Comparison of ENCODE assay signal across 33 mouse cellular contexts in the genomic region with DNA sequence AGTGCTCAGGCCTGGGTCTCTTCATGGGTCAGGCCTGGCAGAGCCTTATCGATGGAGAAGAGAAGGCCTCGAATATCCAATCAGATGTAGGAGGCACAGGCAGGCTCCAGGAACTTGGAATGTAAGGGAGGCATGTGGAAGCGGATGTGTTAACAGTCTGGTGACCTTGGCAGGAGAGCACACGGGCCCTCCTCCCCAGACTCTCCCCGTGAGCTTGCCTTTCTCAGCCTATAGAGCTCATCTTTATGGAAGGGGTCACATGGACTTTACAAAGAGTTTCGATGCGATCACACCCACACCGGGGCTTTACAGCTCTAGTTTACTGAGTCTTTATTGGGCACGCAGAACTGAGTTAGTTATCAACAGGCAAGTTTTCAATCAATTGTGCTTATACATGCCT. TPM values are rescaled to one million over a fixed set of nuclear protein-coding genes. Genes with fewer than 3 reads are reported as not detected.
DNase-seq lines count a peak whose midpoint lies in the region; ATAC-seq and TF ChIP-seq lines count a peak whose summit lies in the region.
"Had no signal": no experiment of that assay in that cellular context is flagged by ENCODE, and none has a peak within 500 bp of the region (broad histone marks: within the 10 kb centered on the region; RNA-seq: fewer than 3 reads in every experiment).

No protein-coding gene starts in this region.

- peaks cover 19 to 26% of the 10 kb centered on the region in 2 experiments for H3K4me1 ChIP-seq in heart, embryonic 14.5 days (ENCODE audit: control insufficient read depth in 2 of 2, insufficient read depth in 2 of 2, low read length in 2 of 2)
- H3K4me1 ChIP-seq in lung, postnatal 0 days (ENCODE audit: insufficient read depth, low read depth, low read length), result no peaks in the 10 kb centered on the region
- H3K4me1 ChIP-seq in lung, adult 2 months (ENCODE audit: control insufficient read depth, insufficient read depth, low read length), result peaks cover 7% of the 10 kb centered on the region
- H3K4me1 ChIP-seq in intestine, postnatal 0 days (replicated peaks; ENCODE audit: control insufficient read depth, insufficient read depth, low read length), result 0 out of 2 replicates have a peak, but pooled peaks cover 2% of the 10 kb centered on the region

- TF ChIP-seq CTCF in lung, postnatal 0 days (IDR thresholded peaks at IDR 0.05), result no peak
- no peak for TF ChIP-seq CTCF in lung, adult 2 months (IDR thresholded peaks at IDR 0.05; ENCODE audit: insufficient read depth, low read length)
- no peak for TF ChIP-seq CTCF in intestine, postnatal 0 days (IDR thresholded peaks at IDR 0.05; ENCODE audit: low read depth)

- no peaks in the 10 kb centered on the region for H3K27me3 ChIP-seq in heart, embryonic 14.5 days (ENCODE audit: control insufficient read depth, insufficient read depth, low read length)
- H3K27me3 ChIP-seq in lung, postnatal 0 days (replicated peaks; ENCODE audit: insufficient read depth, low read length), result no peaks in the 10 kb centered on the region
- H3K27me3 ChIP-seq in intestine, postnatal 0 days (replicated peaks; ENCODE audit: control insufficient read depth, insufficient read depth, low read length), result no peaks in the 10 kb centered on the region
- H3K27me3 ChIP-seq: heart, embryonic 15.5 days had no signal

- H3K36me3 ChIP-seq in heart, embryonic 14.5 days (ENCODE audit: control insufficient read depth, insufficient read depth, low read length), result no peaks in the 10 kb centered on the region
- H3K36me3 ChIP-seq in lung, postnatal 0 days (ENCODE audit: insufficient read depth, low read length), result no peaks in the 10 kb centered on the region
- H3K36me3 ChIP-seq in intestine, postnatal 0 days (ENCODE audit: control insufficient read depth, insufficient read depth), result no peaks in the 10 kb centered on the region
- H3K36me3 ChIP-seq: G1E; heart, embryonic 15.5 days; midbrain, embryonic 10.5 days had no signal

- no peak for ATAC-seq in heart, embryonic 14.5 days (ENCODE audit: insufficient number of reproducible peaks, insufficient read depth, low FRiP score, low read depth)
- no peak for ATAC-seq in lung, postnatal 0 days
- ATAC-seq in intestine, postnatal 0 days, result peak; percentile 52
- ATAC-seq: CD4-positive, CD25-positive, alpha-beta regulatory T cell, adult 4 months; forebrain, embryonic 16.5 days; hindbrain, postnatal 0 days; midbrain, embryonic 16.5 days had no signal

- H3K4me2 ChIP-seq in heart, embryonic 14.5 days (ENCODE audit: low read length), result no peak overlapping the region
- H3K4me2 ChIP-seq in lung, postnatal 0 days (replicated peaks; ENCODE audit: low read depth, low read length), result no peak overlapping the region
- H3K4me2 ChIP-seq in intestine, postnatal 0 days (replicated peaks; ENCODE audit: low read depth), result no peak overlapping the region
- H3K4me2 ChIP-seq: heart, embryonic 15.5 days; lung, embryonic 14.5 days had no signal

- peak overlapping the region; percentile 21; the same call in 1 of the 2 replicates for H3K9ac ChIP-seq in heart, embryonic 14.5 days (ENCODE audit: low read length)
- no peak overlapping the region for H3K9ac ChIP-seq in lung, postnatal 0 days (replicated peaks; ENCODE audit: low read depth)
- H3K9ac ChIP-seq in intestine, postnatal 0 days (ENCODE audit: low read depth, low read length), result no peak overlapping the region
- H3K9ac ChIP-seq: heart, embryonic 15.5 days; liver, embryonic 14.5 days; lung, embryonic 14.5 days had no signal

- no peak for TF ChIP-seq POLR2A in lung, adult 2 months (IDR thresholded peaks at IDR 0.05; ENCODE audit: borderline replicate concordance, extremely low read depth, low read depth, low read length)

- WGBS in heart, embryonic 14.5 days, result 43% methylated on average over 9 of the region's 9 CpGs
- WGBS in lung, postnatal 0 days, result 63% methylated on average over 9 of the region's 9 CpGs
- WGBS in lung, adult 2 months, result 71% methylated on average over 9 of the region's 9 CpGs
- 35% methylated on average over 9 of the region's 9 CpGs for WGBS in intestine, postnatal 0 days

- H3K27ac ChIP-seq in heart, embryonic 14.5 days (replicated peaks in 1 of 2; ENCODE audit: control insufficient read depth in 1 of 2, insufficient read depth in 1 of 2, low read depth in 2 of 2, low read length in 2 of 2), result peak overlapping the region in 1 of 2 experiments; percentile 15; a peak in 2 of 4 replicates
- no peak overlapping the region for H3K27ac ChIP-seq in lung, postnatal 0 days (ENCODE audit: low read length)
- peak overlapping the region; percentile 9; the same call in 1 of the 2 replicates for H3K27ac ChIP-seq in intestine, postnatal 0 days (ENCODE audit: low read depth, low read length)
- H3K27ac ChIP-seq: heart, embryonic 15.5 days; hindbrain, postnatal 0 days; kidney, postnatal 0 days; liver, embryonic 14.5 days; midbrain, embryonic 10.5 days had no signal

- no peak for DNase-seq in heart, adult 18-20 months
- peak; percentile 3 for DNase-seq in lung, postnatal 0 days (ENCODE audit: low spot score)
- no peak for DNase-seq in lung, adult 2 months
- DNase-seq in R1 (ENCODE audit: low read depth, low spot score), result peak; percentile 81
- DNase-seq in ovary, postnatal 14 days (ENCODE audit: low spot score), result no peak
- DNase-seq: adrenal gland, postnatal 36 days; cerebellum, adult 18-20 months; cerebellum, postnatal 14 days; kidney, adult 8-10 months; layer of hippocampus, postnatal 36 days; left cerebral cortex, postnatal 4 days; liver; lung, embryonic 14.5 days; right cerebral cortex, adult 18-20 months; spleen, adult 18-20 months; thymus, adult 2 months; thymus, postnatal 36 days had no signal

- H3K9me3 ChIP-seq in heart, embryonic 14.5 days (ENCODE audit: control insufficient read depth, low read length), result no peaks in the 10 kb centered on the region
- no peaks in the 10 kb centered on the region for H3K9me3 ChIP-seq in lung, postnatal 0 days (ENCODE audit: low read length)
- no peaks in the 10 kb centered on the region for H3K9me3 ChIP-seq in intestine, postnatal 0 days (ENCODE audit: control insufficient read depth)
- H3K9me3 ChIP-seq: G1E; heart, embryonic 15.5 days; midbrain, embryonic 10.5 days had no signal

- no peak overlapping the region for H3K4me3 ChIP-seq in heart, embryonic 14.5 days (ENCODE audit: control insufficient read depth in 1 of 2, insufficient read depth in 1 of 2, low read depth in 1 of 2, low read length in 2 of 2)
- H3K4me3 ChIP-seq in lung, postnatal 0 days (ENCODE audit: low read depth, low read length), result no peak overlapping the region
- H3K4me3 ChIP-seq in lung, adult 2 months (replicated peaks; ENCODE audit: extremely low read depth, low read depth, low read length), result no peak overlapping the region
- no peak overlapping the region for H3K4me3 ChIP-seq in intestine, postnatal 0 days (ENCODE audit: low read depth, low read length)
- H3K4me3 ChIP-seq: erythroblast, embryonic 14.5 days; heart, embryonic 15.5 days; midbrain, embryonic 10.5 days had no signal

- TF ChIP-seq EP300 in lung, postnatal 0 days (IDR thresholded peaks at IDR 0.05), result no peak

RNA-seq across cellular contexts. Expression of a gene that starts 6.5 kb away (rescaled TPM):
- 1.1 TPM in 2 replicates for polyA plus RNA-seq in heart, embryonic 14.5 days (2014; fragmentation: Nextera tagmentation; extraction: Ambion mirVana)
- total RNA-seq in heart, adult 18-20 months (2021), result 1 to 10 TPM; 1.4 to 2.0 TPM
- polyA plus RNA-seq in lung, postnatal 0 days (2015; fragmentation: Nextera tagmentation; extraction: Ambion mirVana), result 1.3 and 2.3 TPM in 2 replicates
- 5.4 and 6.6 TPM in 2 replicates for polyA plus RNA-seq in lung, adult 2 months (2012; rRNA removed)
- polyA plus RNA-seq in intestine, postnatal 0 days (2015; fragmentation: Nextera tagmentation; extraction: Ambion mirVana), result 1.7 and 1.9 TPM in 2 replicates
- total RNA-seq: G1E; layer of hippocampus, postnatal 36 days; left cerebral cortex, postnatal 4 days; megakaryocyte progenitor cell, adult 5-6 weeks; neutrophil, adult 5-6 weeks had no signal
- polyA plus RNA-seq: CD4-positive, CD25-positive, alpha-beta regulatory T cell, adult 4 months; erythroblast, embryonic 14.5 days; forebrain, embryonic 11.5 days; hindbrain, embryonic 11.5 days; midbrain, embryonic 10.5 days had no signal

RNA-seq across cellular contexts. Expression of a gene that starts 21.4 kb away (rescaled TPM):
- 39.7 and 46.6 TPM in 2 replicates for polyA plus RNA-seq in heart, embryonic 14.5 days (2014; fragmentation: Nextera tagmentation; extraction: Ambion mirVana)
- 10 to 100 TPM; 40.5 to 41.1 TPM for total RNA-seq in heart, adult 18-20 months (2021)
- 32.9 and 34.4 TPM in 2 replicates for polyA plus RNA-seq in lung, postnatal 0 days (2015; fragmentation: Nextera tagmentation; extraction: Ambion mirVana)
- polyA plus RNA-seq in lung, adult 2 months (2012; rRNA removed), result 32.2 and 33.7 TPM in 2 replicates
- 79.0 and 92.1 TPM in 2 replicates for polyA plus RNA-seq in intestine, postnatal 0 days (2015; fragmentation: Nextera tagmentation; extraction: Ambion mirVana)

RNA-seq across cellular contexts. Expression of a gene that starts 22.8 kb away (rescaled TPM):
- 1.3 and 3.2 TPM in 2 replicates for polyA plus RNA-seq in heart, embryonic 14.5 days (2014; fragmentation: Nextera tagmentation; extraction: Ambion mirVana)
- 1 to 10 TPM; 1.6 to 2.5 TPM for total RNA-seq in heart, adult 18-20 months (2021)
- 4.2 TPM in 2 replicates for polyA plus RNA-seq in lung, postnatal 0 days (2015; fragmentation: Nextera tagmentation; extraction: Ambion mirVana)
- 10.4 and 10.5 TPM in 2 replicates for polyA plus RNA-seq in lung, adult 2 months (2012; rRNA removed)
- polyA plus RNA-seq in intestine, postnatal 0 days (2015; fragmentation: Nextera tagmentation; extraction: Ambion mirVana), result 2.1 and 2.2 TPM in 2 replicates

RNA-seq across cellular contexts. Expression of a gene that starts 30.1 kb away (rescaled TPM):
- polyA plus RNA-seq in heart, embryonic 14.5 days (2014; fragmentation: Nextera tagmentation; extraction: Ambion mirVana), result 83.7 and 85.8 TPM in 2 replicates
- total RNA-seq in heart, adult 18-20 months (2021), result 10 to 100 TPM; 29.9 to 35.7 TPM
- 117 and 125 TPM in 2 replicates for polyA plus RNA-seq in lung, postnatal 0 days (2015; fragmentation: Nextera tagmentation; extraction: Ambion mirVana)
- 228 and 351 TPM in 2 replicates for polyA plus RNA-seq in lung, adult 2 months (2012; rRNA removed)
- 63.2 and 65.3 TPM in 2 replicates for polyA plus RNA-seq in intestine, postnatal 0 days (2015; fragmentation: Nextera tagmentation; extraction: Ambion mirVana)

RNA-seq across cellular contexts. Expression of a gene that starts 34.3 kb away (rescaled TPM):
- 316 and 334 TPM in 2 replicates for polyA plus RNA-seq in heart, embryonic 14.5 days (2014; fragmentation: Nextera tagmentation; extraction: Ambion mirVana)
- 10 to 100 TPM; 66.7 to 73.1 TPM for total RNA-seq in heart, adult 18-20 months (2021)
- polyA plus RNA-seq in lung, postnatal 0 days (2015; fragmentation: Nextera tagmentation; extraction: Ambion mirVana), result 95.9 and 104 TPM in 2 replicates
- 75.2 and 76.3 TPM in 2 replicates for polyA plus RNA-seq in lung, adult 2 months (2012; rRNA removed)
- polyA plus RNA-seq in intestine, postnatal 0 days (2015; fragmentation: Nextera tagmentation; extraction: Ambion mirVana), result 181 and 182 TPM in 2 replicates

Comparison
In these comparisons a context has a peak if more than half of its experiments do, and no peak if none do; other contexts are left out.
1. DNase-seq: peak in lung, postnatal 0 days (single experiment) and R1 (single experiment); none in heart, adult 18-20 months (0 of 2), lung, adult 2 months (single experiment) and ovary, postnatal 14 days (single experiment).